Mouse (Mus musculus) CD4-positive, CD25-positive, alpha-beta regulatory T cell, adult 4 months (primary cell): ENCODE results near the gene Kcnq5. TPM values are rescaled to one million over a fixed set of nuclear protein-coding genes. Genes with fewer than 3 reads are reported as not detected.
"Not testable (repeated sequence)": the region's sequence is repeated elsewhere in the genome, so short reads cannot be mapped to it uniquely, and the experiment has no call there.

ENCODE experiments used
- ATAC-seq: one replicate; pipeline ENCODE4 v1.8.0; 2017
- polyA plus RNA-seq, 2 experiments: library from polyadenylated mRNA; unstranded; fragments of 100-300 nt; shearing (Covaris generic); gene quantifications; one replicate each; pipeline ENCODE4 v1.2.1; 2017

The Kcnq5 gene
- polyA plus RNA-seq, 2 experiments from 2014 or later = 3.6 to 4.3 TPM

GRCm38 (mm10) chr1:21634013-21634412 lies 327.7 kb downstream of the Kcnq5 start:
- peak; percentile 79 for ATAC-seq

- no peak for ATAC-seq
Observed at GRCm38 (mm10) chr1:21622455-21622854, 339.3 kb downstream of the Kcnq5 start.

GRCm38 (mm10) chr1:21622039-21622438 lies 339.7 kb downstream of the Kcnq5 start:
- ATAC-seq = no peak

- ATAC-seq = peak; percentile 78
Observed at GRCm38 (mm10) chr1:21618712-21619111, 343.0 kb downstream of the Kcnq5 start.

GRCm38 (mm10) chr1:21616666-21617065 lies 345.1 kb downstream of the Kcnq5 start:
- no peak for ATAC-seq

- ATAC-seq = no peak
Observed at GRCm38 (mm10) chr1:21613933-21614332, 347.8 kb downstream of the Kcnq5 start.

- peak; percentile 76 for ATAC-seq
Observed at GRCm38 (mm10) chr1:21604003-21604402, 357.7 kb downstream of the Kcnq5 start.

GRCm38 (mm10) chr1:21602567-21602966 lies 359.2 kb downstream of the Kcnq5 start:
- no peak for ATAC-seq

- ATAC-seq = no peak
Observed at GRCm38 (mm10) chr1:21600606-21601005, 361.1 kb downstream of the Kcnq5 start.

- ATAC-seq = no peak
Observed at GRCm38 (mm10) chr1:21593872-21594271, 367.9 kb downstream of the Kcnq5 start.

- ATAC-seq = not testable (repeated sequence)
Observed at GRCm38 (mm10) chr1:21567397-21567796, 394.3 kb downstream of the Kcnq5 start.

GRCm38 (mm10) chr1:21554630-21555029 lies 407.1 kb downstream of the Kcnq5 start:
- no peak for ATAC-seq

GRCm38 (mm10) chr1:21552715-21553114 lies 409.0 kb downstream of the Kcnq5 start:
- ATAC-seq = no peak

GRCm38 (mm10) chr1:21543909-21544308 lies 417.8 kb downstream of the Kcnq5 start:
- no peak for ATAC-seq

- ATAC-seq = no peak
Observed at GRCm38 (mm10) chr1:21539486-21539885, 422.3 kb downstream of the Kcnq5 start.

- ATAC-seq = no peak
Observed at GRCm38 (mm10) chr1:21530823-21531222, 430.9 kb downstream of the Kcnq5 start.

GRCm38 (mm10) chr1:21521995-21522394 lies 439.7 kb downstream of the Kcnq5 start:
- ATAC-seq = peak; percentile 56

GRCm38 (mm10) chr1:21521475-21521874 lies 440.3 kb downstream of the Kcnq5 start:
- no peak for ATAC-seq

GRCm38 (mm10) chr1:21520116-21520645 lies 441.6 kb downstream of the Kcnq5 start:
- peak; percentile 84 for ATAC-seq

- no peak for ATAC-seq
Observed at GRCm38 (mm10) chr1:21506665-21507064, 455.1 kb downstream of the Kcnq5 start.

- ATAC-seq = peak; percentile 54
Observed at GRCm38 (mm10) chr1:21499815-21500534, 461.8 kb downstream of the Kcnq5 start.

- no peak for ATAC-seq
Observed at GRCm38 (mm10) chr1:21496307-21496706, 465.4 kb downstream of the Kcnq5 start.

GRCm38 (mm10) chr1:21488645-21489044 lies 473.1 kb downstream of the Kcnq5 start:
- no peak for ATAC-seq

GRCm38 (mm10) chr1:21486266-21486665 lies 475.5 kb downstream of the Kcnq5 start:
- no peak for ATAC-seq

GRCm38 (mm10) chr1:21469311-21469710 lies 492.4 kb downstream of the Kcnq5 start:
- no peak for ATAC-seq
